Mouse (Mus musculus): ENCODE data around the gene Cacna2d2.

- no peak for TF ChIP-seq POU5F1 (IDR thresholded peaks at IDR 0.05; ENCODE audit: borderline replicate concordance, low read length)
- no peak for TF ChIP-seq CTCF (conservative IDR thresholded peaks at IDR 0.05; ENCODE audit: low read length)
These were observed 170.6 kb downstream of the Cacna2d2 start for GRCm38 (mm10) chr9:107570016-107570415.
